Mouse (Mus musculus) CD4-positive, CD25-positive, alpha-beta regulatory T cell, adult 2 months (primary cell): ENCODE measurements around the gene Clgn.

Experiments
- DNase-seq: peaks from one replicate; pipeline ENCODE4 v3.0.0-alpha.2; 2012; ENCODE audit warnings: low read depth, low spot score

The Clgn gene

DNA sequence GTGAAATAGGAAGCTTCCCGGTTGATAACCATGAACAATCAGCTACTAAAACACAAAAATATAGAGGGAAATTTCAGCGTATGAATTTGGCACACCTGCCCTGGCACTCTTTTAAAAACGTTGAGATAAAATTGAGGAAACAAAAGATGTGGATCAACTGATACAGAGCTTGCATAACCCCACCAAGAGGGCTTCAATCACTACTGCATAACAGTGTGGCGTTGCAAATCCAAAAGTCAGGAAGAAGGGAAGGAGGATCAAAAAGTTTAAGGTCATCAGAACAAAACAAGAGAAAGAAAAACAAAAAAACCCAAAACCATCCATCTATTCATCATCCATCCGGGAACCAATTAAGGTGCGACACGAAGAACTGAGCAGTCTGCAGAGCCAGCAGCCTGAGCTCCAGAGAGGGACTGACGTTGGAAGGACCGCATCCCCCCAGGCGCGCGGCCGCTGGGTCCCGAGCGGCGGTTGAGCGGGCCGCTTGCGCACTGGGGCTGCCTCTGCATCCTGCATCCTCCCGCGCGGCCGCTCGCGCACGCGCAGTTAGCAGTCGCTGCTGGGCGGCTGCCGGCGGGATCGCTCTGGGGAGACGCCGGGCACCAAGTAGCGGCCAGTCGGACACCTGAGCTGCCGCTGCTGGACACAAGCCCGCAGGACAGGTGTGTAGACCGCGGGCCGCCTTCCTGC lies at the start of gene Clgn:
Clgn (plus strand) TSS at position 552 of the 690 bp plus-strand sequence.
- peak; percentile 61 for DNase-seq

DNA sequence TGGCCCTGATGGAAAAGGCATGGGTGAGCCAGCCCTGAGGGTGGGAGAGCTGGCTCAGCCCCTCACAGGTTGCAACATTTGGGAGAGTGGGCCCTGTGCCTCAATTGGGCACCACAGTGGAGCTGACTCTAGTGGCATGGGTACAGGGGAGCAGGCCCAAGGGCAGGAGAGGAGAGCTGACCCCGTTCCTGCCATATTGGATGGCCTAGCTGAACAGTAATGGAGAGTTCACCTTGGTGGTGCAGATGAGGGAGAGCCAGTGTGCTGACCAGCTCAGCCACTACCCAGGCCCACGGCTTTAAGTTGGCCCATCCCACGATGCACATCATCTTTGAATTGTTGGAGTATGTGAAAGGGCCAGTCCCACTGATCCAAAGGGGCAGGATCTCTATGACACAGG lies 47.6 kb upstream of the Clgn start:
- no peak for DNase-seq

DNA sequence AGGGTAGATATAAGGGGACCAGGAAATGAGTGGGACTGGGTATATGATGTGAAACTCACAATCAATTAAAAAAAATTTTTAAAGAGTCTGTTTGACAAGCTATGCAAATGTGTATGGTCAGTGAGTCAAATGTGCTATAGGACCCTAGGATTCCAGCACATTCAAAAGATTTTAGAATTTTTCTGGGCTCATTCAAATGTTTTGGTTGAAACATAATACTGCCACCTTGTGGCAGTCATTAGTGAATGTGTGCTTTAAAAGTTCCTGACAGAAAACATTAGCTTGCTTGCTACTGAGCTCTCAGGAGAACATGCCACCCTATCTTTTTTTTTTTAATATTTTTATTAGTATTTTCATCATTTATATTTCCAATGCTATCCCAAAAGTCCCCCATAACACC lies 47.0 kb upstream of the Clgn start:
- DNase-seq: peak; percentile 38

DNA sequence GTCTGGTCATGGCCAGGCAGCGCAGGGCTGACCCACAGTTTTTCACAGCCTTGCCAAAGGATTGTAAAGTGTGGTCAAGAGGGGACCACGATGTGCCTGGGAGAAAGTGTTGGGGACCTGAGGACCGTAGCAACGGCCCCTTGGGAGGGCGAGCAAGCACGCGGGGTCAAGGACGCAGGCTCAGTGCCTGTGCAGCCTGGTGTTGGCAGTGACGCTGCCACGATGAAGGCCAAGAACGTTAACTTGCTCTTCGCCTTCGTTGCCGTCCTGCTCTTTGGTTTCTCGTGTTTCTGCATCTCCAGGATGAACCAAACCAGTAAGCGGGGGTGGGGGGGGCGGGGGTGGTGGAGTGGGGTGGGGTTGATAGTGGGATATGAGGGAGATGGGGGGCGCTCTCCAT lies 41.4 kb upstream of the Clgn start, which contains the start of gene Mgat4d:
Mgat4d (plus strand) TSS at position 209 of the 400 bp plus-strand sequence.
- DNase-seq: no peak

DNA sequence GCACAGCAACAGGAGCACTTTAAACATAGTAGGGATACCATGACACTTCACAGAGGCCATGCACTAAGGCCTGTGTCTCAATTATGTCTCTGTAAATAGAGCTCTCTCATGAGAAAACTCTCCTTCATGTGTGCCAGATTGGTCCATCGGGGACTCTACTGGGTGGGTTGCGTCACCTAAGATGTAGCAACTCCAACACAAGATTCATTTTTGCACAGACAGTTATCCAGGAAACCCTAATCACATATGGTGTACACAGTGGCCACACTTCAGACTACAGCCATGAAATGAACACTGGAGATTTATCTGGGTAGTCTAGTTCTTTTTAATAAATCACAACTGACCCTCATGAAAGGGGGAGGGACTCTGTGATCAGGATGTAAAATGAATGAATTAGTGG lies 38.4 kb upstream of the Clgn start:
- no peak for DNase-seq

DNA sequence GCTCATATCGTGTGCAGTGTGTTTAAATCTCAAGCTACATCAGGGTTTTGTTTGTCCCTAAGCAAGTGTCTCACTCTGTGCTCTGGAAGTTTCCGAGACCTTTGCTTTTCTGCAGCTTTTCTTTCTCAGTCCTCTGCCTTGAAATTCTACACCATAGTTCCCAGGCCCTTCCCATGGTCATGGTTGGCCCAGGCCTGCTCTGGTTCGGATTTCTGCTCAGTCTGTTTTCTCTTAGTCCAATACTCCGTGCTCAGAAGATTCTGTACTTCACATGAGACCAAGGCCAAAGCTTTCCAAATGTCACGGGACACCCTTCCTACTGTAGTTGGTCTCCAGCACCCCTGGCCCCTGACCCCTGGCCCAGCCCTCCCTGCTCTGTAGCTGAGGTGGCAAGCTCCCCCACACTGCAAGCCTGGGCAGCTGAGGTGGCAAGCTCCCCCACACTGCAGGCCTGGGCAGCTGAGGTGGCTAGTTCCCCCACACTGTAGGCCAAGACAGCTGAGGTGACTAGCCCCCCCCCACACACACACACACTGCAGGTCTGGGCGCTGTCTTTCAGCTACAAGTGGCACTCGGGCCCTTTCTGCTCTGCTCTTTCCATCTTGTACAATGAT lies 26.4 kb upstream of the Clgn start:
- no peak for DNase-seq

DNA sequence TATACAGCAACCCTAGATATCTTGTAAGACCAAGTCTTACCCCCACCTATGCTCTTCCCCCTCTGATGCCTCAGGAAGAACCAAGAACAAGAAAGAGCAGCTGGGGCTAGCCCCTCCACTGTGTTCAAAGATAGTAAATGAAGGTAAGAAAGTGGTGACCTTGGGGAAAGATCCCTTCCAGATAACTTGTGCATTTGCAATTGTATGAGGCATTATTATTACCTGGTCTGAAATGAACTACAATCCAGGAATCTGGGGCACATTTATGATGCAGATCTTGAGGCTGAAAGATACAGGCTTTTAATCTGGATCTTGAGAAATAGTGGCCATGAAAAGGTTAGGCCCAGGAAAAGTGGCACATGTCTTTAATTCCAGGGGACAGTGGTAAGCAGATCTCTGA lies 12.4 kb upstream of the Clgn start:
- DNase-seq: no peak

DNA sequence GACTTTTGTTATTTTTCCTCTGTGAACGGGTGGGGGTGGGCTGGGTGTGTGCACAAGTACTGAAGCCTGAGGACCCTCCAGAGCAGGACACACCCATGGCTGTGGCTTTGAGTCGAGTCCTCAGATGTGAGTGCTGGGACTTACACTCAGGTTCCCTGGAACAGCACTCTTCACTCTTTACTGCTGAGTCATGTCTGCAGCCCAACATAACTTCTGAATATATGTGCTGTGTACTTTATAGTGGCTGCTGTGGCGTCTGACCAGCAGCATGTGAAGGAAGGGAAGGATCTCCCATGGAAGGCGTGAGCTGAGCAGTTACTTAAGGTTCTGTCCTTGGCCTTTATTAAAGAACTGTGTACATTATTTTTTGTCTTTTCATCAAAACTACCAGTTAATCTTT lies 9.5 kb upstream of the Clgn start:
- DNase-seq: no peak

DNA sequence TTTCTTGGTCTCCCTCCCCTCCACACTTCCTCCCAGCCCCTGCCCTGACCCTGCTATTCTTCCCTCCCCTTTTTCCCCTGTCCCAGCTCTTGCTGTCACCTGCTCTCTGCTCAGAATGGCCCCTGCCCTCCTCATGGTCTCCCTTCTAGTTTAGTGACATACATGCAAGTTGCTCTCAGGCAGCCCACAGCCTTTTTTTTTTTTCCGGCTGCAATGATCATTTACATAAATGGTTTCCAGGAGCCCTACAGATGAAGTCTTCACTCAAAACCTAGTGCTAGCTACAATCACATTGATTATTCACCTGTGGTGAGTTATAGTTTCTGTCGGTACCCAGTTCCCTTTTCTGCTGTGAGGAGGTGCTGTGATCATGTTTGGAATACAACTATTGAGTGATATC lies 8.7 kb upstream of the Clgn start:
- no peak for DNase-seq

DNA sequence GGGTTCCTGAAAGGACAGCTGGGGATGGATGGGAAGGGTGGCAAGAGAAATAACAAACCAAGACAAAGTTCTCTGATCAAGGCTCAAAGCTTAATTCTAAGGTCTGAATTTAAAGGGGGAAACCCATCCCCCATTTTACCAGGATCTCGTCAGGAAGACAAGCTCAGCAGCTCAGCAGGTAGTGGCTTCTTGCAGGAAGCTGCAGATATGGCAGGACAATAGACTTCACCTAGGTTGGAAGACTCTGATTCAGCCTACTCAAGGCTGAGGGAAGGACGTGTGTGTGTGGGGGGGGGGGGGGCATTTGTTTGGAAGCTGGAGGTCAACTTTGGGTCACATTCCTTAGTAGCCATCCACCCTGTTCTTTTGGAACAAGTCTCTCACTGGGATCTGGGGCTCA lies 6.8 kb upstream of the Clgn start:
- no peak for DNase-seq

DNA sequence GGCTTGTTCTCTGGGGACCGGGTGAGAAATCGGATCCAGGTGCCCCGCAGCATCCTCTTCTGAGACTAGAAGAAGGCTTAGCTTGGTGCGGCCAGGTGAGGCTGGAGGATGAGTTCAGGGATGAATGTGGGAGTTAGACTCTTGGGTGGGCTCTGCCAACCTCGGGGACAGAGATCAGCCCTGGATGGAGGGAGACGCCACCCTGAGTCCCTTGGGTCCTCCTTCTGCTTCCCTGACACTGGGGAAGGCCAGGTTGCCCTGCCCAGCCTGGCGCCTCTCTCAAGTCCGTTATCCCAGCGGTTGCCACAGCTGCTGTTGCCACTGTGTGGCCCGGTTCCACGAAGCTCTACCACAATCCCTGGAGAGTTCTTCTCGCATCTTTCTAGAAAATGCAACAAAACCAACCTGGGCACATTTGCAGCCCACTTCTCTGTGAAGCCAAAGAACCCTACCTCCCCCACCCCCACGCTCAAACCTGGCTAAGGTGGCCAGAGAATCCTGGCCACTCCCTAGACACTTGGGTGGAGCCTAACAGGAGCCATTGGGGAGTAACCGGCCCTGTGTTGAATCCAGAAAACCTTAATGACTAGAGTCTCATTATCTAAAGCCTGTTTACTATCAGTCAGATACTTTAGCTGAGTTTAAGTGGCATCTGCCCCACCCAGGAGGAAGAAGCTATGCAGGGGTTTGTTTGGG lies 487 bp downstream of the Clgn start:
- DNase-seq: no peak

DNA sequence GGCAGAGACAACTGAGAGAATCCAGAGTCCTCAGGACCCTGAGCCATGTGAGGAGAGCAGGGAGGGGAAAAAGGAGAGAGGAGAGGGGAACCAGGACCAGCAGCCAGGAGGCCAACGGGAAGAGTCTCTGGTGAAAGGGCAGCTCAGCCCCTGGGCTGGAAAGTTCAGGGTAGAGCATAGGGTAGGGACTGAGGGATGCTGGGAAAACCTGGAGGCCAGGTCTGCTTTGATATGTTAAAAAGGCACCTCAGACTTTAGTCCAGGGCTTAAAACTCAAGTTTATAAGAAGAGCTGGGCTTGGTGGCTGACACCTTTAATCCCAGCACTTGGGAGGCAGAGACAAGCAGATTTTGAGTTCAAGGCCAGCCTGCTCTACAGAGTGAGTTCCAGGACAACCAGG lies 2.9 kb downstream of the Clgn start:
- no peak for DNase-seq

DNA sequence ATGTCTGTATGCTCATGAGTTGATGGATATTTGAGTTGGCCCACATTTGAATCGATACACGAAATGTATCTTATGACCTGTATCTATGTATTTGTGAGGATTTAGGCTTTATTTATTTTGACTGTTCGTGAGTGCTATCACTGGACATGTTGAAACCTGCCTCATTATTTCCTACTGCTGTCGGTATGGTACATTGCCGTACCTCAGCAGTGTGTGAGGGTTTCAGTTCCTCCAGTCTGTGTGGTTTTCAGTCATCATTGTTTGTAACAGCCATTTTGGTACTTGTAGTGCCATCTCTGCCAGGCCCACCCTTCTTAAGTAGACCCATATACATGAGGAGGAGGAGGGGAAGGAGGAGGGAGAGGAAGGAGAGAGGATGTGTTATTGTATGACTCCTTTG lies 4.7 kb downstream of the Clgn start:
- DNase-seq: no peak

DNA sequence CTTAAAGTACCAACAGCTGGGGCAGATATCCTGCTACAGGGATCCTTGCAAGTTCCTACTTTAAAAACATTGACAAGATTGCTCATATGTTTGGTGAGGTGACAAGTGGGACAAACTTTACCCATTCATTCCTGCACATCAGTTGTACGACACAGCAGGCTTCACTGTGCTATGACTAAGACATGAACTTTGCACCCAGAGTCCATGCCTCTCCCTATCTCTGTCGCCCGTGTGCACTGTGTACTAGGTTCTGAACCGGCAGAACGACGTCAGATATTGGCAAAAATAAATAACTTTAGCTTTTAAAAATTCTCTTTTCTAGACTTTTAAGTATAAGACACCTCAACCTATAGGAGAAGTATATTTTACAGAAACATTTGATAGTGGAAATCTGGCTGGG lies 7.0 kb downstream of the Clgn start:
- no peak for DNase-seq

DNA sequence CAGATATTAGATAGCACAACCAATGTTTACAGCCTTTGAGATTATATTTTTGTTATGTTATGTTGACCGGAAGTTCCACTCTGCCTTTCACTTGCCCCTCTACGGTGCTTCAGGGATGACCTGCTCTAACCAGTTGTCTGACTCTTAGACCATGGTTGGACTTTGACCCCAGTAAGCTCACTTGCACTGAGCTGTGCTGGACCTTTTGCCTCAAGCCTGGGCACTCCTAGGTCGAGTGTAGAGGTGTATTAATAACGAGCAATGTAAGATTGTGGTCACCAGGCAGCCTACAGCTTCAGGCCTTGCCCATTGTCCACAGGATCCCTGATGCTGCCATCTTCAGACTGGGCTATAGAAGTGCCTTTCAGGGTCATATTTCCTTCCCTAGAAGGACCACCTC lies 8.1 kb downstream of the Clgn start:
- no peak for DNase-seq

DNA sequence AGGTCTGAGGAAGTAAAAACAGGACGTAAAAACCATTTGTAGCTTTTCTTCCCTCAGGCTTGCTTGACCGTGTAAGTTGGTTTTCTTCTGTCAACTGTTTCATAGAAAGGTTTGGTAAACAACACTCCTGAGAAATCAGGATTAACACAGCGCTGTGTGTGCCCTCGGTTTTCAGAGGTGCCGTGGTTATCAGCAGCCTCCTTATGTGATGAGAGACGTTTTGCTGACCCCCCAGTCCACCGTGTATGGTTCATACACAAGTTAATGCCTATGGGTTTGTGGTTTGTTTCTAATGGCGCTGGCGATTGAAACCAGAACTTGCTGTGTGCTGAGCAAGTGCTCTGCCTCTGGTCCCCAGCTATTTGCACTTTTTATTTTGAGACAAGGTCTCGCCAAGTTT lies 15.9 kb downstream of the Clgn start:
- no peak for DNase-seq

DNA sequence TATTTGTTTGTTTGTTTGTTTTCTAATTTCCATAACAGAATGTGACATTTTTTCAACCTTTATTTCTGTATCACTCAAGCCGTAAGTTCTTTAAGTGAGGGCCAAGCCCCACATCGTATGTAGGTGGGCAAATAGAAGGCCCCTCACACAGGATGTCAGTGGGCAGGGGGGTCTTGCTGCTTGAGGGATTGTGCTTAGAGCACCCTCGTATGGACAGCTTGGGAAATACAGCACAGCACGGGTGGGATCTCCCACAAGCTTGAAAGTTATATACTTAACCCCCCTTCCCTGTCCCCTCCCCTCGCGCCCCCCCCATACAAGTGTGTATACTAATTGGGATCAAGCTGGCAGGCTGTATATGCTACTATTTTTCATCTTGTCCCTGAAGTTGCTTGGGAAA lies 17.2 kb downstream of the Clgn start:
- no peak for DNase-seq

DNA sequence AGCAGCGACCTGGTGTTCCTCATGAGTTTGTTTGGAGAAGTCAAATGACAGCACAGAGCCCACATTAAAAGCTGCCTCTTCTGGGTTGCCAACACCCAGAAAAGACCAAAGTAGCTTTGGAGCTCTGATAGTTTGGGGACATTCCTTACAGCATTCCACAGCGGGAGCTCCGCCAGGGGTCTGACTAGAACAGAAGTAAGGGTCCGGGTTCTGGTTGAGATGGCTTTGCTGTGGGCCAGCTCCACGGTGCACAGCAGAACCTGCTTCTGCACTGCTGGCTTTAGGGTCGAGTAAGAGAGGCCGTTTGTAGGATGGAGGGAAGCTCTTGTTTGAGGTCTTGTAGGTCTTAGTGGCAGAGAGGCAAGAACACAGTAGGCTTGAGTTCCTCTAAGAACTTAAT lies 18.8 kb downstream of the Clgn start:
- no peak for DNase-seq

DNA sequence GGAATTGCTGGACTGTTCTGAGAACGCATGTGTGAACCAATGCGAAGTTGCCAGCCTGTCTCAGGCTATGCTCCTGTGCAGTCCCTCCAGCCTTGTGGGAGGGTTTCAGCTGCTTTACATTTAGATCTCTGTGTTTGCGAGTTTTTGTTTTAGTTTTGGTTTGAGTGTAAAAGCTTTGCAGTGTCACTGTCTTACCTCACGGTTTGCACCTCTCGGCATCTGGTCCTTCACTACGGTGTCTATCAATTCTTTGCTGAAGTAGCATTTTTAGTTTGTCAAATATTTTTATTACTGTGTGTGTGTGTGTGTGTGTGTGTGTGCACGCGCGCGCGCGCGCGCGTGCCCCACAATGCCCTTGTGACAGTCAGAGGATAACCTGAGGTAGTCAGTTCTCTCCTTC lies 27.2 kb downstream of the Clgn start:
- no peak for DNase-seq

DNA sequence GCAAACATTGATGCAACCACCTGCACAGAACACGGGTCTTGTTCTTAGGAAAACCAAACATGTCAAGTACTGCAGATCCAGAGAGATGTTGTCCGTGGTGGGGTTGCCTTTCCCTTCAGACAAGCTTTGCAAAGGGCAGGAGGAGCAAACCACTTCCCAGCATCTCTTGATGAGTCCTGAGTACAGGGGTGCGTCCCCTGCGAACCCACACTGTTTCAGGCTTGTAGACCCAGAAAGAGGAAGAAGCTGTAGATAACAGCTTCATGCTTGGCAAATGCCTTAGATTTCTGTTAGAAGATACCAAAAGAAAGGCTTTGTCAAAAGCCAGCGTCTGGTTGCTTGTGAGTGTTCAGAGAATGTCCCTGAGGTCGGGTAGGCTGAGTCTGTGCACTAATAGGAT lies 28.3 kb downstream of the Clgn start:
- DNase-seq: no peak

DNA sequence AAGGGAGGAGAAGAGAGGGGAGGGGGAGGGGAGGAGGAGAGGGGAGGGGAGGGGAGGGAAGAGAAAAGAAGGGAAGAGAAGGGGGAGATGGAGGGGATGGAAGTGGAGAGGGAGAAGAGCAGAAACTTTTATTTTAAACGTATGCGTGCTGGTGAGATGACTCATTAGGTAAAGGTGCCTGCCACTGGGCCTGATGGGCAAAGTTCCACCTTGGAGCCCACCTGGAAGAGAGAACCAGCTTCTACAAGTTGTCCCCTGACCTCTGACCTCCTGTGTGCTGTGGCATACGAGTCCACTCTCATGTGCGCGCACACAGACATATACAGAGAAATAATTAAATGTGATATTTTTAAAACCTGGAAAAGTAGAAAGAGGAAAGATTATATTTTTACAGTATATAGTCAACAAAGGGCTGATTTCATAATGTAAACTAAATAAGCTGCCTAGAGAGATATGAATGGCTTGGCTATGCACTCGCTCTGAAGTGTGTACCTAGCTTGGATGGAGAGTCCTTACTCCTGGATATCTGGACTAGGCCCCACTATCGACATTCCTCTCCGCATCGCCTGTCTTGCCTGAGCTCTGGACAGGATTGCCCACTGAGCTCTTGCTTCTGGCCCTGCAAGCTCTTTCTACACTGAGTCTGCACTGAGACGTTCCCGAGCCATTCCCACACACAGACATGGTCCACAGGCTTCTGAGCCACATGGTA lies 29.3 kb downstream of the Clgn start:
- DNase-seq: no peak

DNA sequence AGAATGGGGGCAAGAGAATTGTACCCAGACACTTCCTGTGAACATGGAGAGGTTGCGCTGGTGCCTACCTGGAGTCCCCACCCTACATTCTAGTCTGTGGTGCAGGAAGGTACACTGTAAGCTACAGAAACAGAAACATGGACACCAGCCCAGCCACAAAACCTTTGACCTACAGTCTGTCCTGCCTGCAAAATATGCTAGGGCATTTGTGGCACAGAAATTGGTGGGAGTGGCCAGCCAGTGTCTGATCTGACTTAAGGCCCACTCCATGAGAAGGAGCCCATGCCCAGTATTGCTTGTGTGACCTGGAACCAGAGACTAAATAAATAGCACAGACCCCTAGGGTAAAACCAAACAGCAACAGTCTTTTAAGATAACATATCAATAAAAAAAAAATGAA lies 31.7 kb downstream of the Clgn start:
- no peak for DNase-seq
